ENCODE assay signal across 8 mouse cellular contexts in genomic region chr10:77515385-77516348, GRCm38 (mm10). TPM values are rescaled to one million over a fixed set of nuclear protein-coding genes. Genes with fewer than 3 reads are reported as not detected.
A peak's percentile ranks its signal among the peaks of the same experiment; 100 is the strongest.
DNase-seq lines count a peak whose midpoint lies in the region; ATAC-seq lines count a peak whose summit lies in the region.

Gene Fam207a, minus strand, starts transcription at chr10:77515785.

- 1% methylated on average over 73 of the region's 75 CpGs for WGBS in hindbrain, embryonic 12.5 days

- H3K27ac ChIP-seq in hindbrain, embryonic 12.5 days, result peak within 1 kb of the TSS; percentile 78

- H3K4me1 ChIP-seq in hindbrain, embryonic 12.5 days, result peaks cover 16% of the 10 kb centered on the region

- H3K27me3 ChIP-seq in hindbrain, embryonic 12.5 days, result no peaks in the 10 kb centered on the region

- DNase-seq in Muller cell, postnatal 12 days (ENCODE audit: inconsistent ontology term), result peak; percentile 94
- peak; percentile 94 for DNase-seq in cerebellum, adult 9-11 months
- peak; percentile 86 to 93 for DNase-seq in frontal cortex, postnatal 10 days (ENCODE audit: low spot score in 2 of 2)
- peak; percentile 90 to 95 for DNase-seq in layer of hippocampus, postnatal 14 days (ENCODE audit: low spot score in 2 of 2)
- DNase-seq in lung, postnatal 14 days, result peak; percentile 95
- DNase-seq in retina, adult 2 months (ENCODE audit: low read depth, low spot score), result peak; percentile 87
- DNase-seq in thymus, postnatal 36 days, result peak; percentile 93 to 96

- H3K9me3 ChIP-seq in hindbrain, embryonic 12.5 days (replicated peaks), result no peaks in the 10 kb centered on the region

- H3K4me2 ChIP-seq in hindbrain, embryonic 12.5 days (replicated peaks), result peak within 1 kb of the TSS; percentile 91

- H3K36me3 ChIP-seq in hindbrain, embryonic 12.5 days, result peaks cover 31% of the 10 kb centered on the region

- peak within 1 kb of the TSS; percentile 94 for H3K4me3 ChIP-seq in hindbrain, embryonic 12.5 days

- peak within 1 kb of the TSS; percentile 91 for H3K9ac ChIP-seq in hindbrain, embryonic 12.5 days

- peak; percentile 94 for ATAC-seq in hindbrain, embryonic 12.5 days (ENCODE audit: low FRiP score)

RNA-seq across cellular contexts. Expression of gene Fam207a, which starts in this region (rescaled TPM):
- polyA plus RNA-seq in hindbrain, embryonic 12.5 days (2016; fragmentation: Nextera tagmentation; extraction: Ambion mirVana), result 47.3 and 48.0 TPM in 2 replicates
- total RNA-seq in layer of hippocampus, postnatal 14 days (2021), result 10 to 100 TPM; 32.3 to 34.9 TPM

Comparison
In these comparisons a context has a peak if more than half of its experiments do, and no peak if none do; other contexts are left out.
1. Peak in every context shown above with its lines: DNase-seq, ATAC-seq, H3K4me3 ChIP-seq and H3K27ac ChIP-seq.